Mouse (Mus musculus) yolk sac, embryonic 10.5 days (tissue): ENCODE results near the gene Scgb1b30.
A peak's percentile ranks its signal among the peaks of the same experiment; 100 is the strongest.
"Not testable (repeated sequence)": the region's sequence is repeated elsewhere in the genome, so short reads cannot be mapped to it uniquely, and the experiment has no call there.

Source experiments
- DNase-seq: peaks from one replicate; pipeline ENCODE4 v3.0.0-alpha.2; 2017; ENCODE audit warnings: low spot score

The Scgb1b30 gene

DNA sequence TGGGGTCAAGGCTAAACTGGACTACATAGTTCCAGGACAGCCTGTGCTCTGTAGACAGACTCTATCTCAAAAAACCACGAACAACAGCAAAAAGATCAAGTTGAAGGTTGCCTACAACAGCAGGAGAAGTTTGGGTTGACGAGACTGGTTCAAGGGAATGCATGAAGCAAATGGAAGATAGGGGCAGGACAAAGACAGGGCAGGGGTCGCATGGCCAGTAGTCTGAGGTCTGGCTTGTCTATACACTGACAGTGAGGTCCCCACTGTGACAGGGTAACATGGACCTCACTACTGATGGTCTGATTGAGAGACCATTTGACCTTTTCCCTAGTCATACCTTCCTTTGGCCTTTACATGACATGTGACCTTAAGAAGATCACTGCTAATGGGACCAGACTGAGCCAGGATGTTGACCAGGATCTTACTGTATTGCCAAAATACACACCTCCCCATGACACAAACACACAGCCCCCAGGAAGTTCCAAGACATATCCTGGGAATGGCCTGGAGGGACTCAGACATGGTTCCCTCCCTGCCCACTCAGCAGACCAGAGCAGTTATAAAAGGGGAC is at the start of gene Scgb1b30:
Scgb1b30 (plus strand) TSS at position 521 of the 571 bp plus-strand sequence.
- DNase-seq: no peak

DNA sequence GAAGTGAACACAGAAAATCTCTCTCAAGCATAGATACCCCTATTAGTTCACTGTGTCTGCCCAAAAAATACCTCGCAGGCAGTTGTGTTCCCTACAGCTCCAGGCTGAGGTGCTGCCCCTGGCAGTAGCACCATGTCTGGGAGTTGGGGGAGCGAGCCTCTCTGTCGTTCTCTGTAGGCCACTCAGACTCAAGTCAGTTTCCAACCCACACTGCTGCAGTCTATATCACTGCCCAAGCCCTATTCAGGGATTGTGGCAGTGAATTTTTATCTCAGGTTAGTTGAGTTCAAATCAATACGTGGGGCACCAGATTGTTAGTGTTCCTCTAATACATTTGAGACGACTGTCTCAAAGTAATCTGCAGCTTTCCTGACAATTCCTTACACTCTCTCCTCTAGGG is 27.1 kb upstream of the Scgb1b30 start:
- not testable (repeated sequence) for DNase-seq

DNA sequence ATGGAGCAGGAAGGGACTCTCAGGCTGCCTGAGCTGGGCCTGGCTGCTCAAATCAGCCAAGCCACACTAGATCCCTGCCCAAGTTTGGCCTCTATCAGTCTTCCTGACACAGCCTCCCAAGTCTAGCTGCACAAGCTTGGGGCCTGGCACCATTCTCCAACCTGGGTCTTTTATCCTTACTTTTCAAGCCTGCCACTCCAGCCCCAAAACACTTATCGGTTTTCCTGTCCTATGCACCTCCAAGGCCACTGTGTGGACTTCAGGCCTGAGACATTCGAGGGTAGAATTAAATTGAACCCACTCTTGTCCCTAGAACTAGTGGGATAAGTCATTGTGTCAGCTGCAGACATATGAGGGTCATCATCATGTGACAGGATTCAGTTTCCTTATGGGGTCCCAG is 4.8 kb downstream of the Scgb1b30 start:
- DNase-seq: no peak

DNA sequence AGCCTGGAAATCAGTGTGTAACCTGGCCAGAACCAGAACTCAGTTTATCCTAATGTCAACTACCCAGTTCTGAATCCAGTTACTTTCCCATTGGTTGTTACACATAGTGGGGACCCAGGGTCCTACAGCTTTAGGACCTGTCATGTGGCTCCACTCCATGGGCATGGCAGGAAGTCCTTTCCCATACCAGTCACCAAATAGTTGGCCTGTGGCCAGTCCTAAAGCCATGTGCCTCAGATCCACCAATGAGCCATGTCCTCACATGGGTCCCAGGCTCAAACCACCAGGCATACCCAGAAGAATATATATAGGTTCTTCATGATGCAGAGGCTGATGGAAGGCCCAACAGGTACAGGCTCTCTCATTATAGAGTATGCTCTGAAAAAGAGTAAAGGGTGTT is 6.0 kb downstream of the Scgb1b30 start:
- no peak for DNase-seq

DNA sequence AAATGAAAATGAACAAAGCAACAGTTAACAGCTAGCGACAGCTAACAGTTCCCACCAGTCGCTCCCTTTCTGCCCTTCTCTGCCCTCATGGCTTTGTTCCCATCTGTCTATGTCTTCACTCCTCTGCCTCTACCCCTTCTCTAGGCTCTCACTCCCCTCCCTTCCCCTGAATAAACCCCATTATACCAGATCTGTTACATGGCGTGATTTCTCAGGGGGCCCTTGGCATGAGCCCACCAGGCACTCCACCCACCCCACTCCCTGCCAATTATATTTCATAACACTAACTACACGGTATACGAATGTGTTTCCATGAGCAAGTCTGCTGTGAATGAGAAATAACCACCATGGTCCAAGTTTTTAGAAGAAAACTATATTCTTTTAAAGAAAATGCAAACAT is 14.0 kb downstream of the Scgb1b30 start:
- no peak for DNase-seq

DNA sequence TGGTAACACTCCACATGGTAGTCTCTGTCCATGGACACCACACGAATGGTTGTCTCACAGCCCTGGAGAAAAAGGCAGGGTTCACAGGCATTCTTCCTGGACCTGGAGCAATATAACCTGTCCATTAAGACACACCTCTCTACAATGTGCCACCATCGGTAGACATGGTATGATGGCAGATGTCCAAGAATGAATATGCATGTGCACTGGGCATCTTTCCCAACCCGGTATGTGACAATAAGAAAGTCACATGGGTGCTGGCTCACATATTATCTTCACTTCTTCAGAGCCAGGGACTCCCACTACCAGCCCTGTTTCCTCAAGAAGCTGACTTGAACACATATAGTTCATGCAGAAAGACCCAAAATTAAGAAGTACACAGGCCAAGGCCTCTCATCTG is 21.4 kb downstream of the Scgb1b30 start:
- no peak for DNase-seq

DNA sequence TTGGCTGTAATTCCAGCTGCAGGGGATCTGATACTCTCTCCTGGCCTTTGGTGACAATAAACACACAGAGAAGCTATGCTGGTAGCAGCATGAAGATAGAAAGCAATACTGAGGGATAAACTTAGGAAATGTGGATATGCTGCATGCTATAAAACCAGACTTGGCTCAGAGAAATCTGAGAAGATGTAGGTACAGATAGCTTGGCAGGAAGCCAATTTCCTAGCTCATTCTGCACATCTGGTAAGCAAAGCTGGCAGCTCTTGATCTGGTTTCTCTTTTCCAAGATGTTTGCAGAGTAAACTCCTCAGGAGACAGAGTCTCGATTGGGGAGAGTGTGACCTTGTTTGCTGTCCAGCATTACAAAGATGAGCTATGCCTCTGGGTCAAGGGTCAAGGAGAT is 25.4 kb downstream of the Scgb1b30 start:
- peak; percentile 31 for DNase-seq

DNA sequence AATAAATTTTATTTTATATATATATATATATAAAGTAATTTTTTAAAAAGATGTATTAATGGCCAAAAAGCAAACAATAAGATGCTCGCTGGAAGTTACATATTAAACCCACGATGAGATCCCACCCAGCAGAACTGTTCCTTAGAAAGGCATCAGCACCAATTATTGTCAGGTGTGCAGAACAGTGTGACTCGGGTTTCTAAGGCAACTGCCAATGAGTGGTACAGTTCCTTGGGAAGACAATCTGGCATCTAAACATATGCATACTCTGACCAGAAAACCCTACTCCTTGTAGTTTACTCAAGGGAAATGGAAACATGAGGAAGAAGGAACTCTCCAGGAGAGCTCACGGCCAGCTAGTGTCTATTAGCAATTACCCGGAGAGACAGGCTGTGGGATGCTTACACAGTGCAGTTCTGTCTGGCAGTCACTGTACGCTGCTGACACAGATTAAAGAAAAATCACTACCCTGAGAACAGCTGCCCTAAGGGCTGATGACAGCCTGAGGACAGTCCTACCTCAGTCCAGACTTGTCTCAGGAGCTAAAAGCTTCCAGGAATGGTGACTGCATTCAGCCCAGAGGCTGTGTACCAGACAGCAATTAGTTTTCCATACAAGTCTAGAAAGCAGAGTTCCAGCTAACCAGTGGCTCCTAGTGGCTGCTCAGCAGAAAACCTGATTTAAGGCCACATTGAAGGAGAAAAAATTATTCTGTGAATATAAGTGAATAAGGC is 27.9 kb downstream of the Scgb1b30 start:
- DNase-seq: no peak

DNA sequence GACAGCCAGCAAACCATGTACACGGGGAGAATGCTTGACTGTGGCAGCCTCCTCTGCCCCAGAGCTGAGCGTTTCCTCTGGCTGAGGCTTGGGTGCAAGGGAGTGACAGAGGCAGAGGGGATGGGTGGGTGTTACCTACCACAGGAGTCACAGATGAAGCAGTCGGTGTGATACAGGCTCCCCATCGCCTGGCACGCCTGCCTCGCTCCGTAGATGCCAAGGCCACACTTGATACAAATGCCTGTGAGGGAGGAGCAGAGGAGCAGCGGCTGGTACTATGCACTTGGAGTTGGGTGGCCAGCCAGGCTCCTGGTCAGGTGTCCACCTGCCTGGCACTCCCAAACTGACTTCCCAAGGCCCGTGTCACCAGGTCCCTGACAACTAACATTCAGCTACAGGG is 30.1 kb downstream of the Scgb1b30 start:
- no peak for DNase-seq

DNA sequence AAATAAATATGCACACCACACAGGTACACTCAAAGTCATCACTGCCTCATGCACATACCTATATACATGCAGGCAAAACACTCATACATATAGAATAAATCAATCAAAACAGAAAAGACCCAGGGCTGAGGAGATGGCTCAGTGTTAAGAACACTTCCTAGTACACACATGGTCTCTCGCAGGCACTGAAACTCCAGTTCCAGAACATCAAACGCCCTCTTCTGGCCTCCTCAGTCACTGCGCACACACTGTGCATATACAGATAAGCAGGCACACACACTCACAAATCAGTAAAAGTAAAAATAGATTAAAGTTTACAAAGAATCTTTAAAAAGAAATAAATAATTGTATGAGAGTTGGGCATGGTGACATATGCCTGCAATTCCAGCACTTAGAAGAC is 31.1 kb downstream of the Scgb1b30 start:
- DNase-seq: no peak

DNA sequence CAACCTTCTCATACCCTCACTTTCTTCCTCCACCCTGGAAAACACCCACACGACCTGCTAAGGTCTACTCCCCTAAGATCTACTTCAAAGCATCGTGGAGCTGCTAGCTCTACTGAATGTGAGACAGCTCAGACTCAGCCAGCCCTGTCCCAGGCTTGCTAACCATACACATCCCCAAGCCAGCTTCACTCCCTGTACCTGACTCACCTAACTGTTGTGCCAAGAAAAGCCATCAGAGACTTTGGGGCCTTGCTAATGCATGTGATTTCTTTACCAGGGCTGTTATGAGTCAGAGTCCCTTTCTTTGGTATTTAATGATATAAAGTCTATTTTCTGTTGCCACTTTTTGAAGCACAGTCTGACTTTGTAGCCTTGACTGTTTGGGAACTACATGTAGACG is 35.9 kb downstream of the Scgb1b30 start:
- no peak for DNase-seq

DNA sequence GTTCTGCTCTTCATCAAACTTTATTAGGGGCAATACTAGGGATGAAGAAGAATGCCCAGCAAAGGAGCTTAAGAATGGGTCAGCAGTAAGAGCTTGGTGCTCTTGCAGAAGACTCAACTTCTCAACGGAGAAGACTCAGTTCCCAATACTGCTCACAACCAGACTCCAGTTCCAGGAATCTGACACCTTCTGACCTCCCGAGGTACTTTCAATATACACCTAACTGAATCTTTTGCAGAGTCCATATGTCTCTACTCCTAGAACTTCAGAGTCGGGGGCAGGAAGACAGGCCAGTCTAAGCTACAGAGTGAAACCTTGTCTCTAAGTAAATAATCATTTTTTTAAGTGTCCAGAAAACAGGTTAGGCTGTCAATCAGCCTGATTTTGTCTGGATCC is 36.7 kb downstream of the Scgb1b30 start:
- DNase-seq: peak; percentile 13

DNA sequence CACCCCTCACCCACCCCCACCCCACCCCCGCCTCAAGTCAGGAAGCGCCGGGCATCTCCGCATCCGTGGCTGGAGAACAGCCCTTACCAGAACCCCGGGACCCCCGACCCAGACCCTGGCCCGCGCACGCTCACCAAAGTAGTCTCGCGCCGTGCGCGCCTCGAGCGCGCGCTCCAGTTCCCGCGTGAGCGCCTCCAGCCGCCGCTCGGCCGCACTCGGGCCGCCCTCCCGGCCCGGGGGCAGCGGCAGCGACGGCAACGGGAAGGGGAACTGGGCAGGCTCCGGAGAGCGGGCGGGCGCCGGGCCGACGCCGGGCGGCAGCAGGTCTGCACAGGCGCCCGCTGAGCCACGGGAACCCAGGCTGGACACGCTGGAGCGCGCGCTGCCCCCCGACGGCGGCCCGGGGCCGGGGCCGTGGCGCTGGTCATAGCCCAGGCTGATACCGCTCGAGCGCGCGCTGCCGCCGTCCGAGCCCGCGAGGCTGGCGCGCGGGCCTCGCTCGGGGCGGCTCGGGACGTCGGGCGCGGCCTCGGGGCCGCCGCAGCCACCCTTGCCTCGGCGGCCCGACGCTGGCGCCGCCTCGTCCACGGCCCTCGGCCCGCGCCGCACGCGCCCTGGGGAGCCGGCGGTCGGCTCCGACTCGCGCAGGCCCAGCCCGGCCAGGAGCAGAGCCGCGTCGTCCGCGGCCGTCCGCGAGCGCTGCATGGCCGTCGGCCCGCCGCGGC is 37.3 kb downstream of the Scgb1b30 start:
- peak; percentile 45 for DNase-seq

DNA sequence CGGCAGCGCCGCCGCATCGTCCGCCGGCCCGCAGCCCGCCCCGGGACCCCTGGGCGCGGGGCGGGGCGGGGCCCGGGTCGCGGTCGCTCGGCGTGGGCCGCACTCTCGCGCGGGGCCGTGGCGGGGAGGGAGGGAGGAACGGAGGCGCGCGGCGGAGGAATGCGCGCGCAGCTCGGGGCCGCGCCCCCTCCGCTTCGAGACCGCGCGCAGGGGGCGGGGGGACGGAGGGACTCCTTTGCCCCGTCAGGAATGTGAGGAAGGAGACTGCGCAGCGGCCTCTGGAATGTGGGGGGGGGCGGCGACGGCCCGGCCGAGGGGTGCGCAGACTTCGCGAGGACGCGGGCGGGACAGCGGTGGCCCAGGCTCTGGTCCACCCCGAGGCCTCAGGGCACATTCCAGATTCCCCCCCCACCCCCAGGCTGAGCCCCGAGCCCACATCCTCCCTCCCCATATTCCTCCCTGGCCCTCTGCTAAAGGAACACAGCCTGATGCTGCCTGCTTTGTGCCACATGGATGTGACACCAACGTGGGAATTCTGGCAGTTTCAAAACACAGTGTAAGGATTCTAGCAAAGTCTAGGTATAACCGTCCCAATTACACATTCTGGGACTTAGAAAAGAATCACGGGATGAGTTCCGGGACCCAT is 38.0 kb downstream of the Scgb1b30 start, which contains the start of gene Wtip:
Wtip (minus strand) TSS at position 152 of the 646 bp plus-strand sequence.
- DNase-seq: peak; percentile 86

DNA sequence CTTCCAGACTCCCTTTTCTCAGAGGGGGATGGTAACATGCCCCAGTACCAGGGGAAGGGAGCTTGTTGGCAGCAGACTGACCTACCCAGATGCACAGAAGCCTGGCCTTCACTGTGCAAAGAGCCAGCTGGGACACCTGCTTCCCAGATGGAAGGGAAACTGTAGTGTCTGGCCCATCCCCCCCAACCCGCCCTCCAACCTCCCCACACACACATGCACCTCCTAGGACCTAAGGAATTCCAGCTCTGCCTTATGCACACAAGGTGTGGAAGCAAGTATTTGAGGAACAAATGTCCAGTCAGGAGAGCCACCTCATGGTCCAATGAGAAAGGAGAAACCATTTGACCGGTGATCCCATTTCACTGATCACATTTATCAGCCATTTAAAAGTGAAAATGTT is 39.1 kb downstream of the Scgb1b30 start:
- DNase-seq: peak; percentile 29

DNA sequence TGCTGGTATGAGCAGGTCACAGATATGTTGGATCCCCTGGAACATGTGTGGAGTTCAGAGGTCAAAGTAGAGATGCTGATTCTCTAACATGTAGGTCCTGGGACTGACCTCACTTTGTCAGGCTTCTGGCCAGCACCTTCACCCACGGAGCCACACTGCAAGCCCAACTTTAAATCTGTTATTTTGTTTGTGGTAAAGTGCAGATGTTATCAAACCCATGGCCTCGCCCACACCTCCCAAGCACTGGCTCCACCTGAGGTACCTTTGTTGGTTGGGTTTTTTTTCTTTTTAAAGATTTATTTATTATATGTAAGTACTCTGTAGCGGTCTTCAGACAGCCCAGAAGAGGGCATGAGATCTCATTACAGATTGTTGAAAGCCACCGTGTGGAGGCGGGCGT is 44.3 kb downstream of the Scgb1b30 start:
- no peak for DNase-seq

DNA sequence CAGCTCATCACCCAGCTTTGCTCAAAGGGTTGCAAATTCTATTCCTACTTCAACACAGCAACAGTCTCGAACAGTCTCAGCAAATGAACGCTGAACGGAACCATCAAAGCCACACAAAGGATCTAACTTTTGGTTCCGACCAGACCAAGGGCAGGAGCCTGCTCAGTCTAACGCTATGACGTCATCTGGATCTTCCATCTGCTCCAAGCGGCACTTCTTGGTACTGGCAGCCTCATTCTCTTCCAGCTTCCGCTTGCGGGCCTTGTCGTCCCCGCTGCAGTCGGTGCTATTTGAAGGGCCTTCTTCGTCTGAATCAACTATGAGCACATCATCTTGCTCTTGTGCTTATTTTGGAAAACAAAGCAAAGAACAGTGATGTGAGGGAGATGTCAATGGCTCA is 45.9 kb downstream of the Scgb1b30 start:
- no peak for DNase-seq

DNA sequence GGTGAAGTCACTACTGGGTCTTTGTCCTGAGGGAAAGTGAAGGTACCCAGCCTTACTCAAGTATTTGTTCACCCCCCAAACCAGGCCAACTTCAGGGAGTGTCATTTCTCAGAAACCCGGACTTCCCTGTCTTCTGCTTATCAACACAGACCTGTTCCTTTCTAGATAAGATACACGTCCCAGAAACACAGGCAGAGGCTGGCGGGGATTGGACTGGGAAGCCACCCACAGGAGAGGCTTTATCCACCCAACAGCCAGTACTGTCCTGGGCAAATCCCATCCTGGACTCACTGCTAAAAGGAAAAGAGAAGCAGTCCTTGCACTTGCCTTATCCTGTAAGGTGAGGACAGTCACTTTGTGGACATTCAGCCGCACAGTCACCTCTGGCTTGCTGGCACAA is 52.0 kb downstream of the Scgb1b30 start:
- no peak for DNase-seq
